Mouse (Mus musculus): ENCODE results near the gene Arl8a.
"Not testable (repeated sequence)": the region's sequence is repeated elsewhere in the genome, so short reads cannot be mapped to it uniquely, and the experiment has no call there.

Arl8a gene

GRCm38 (mm10) chr1:135146077-135146945, at the start of gene Arl8a:
Arl8a (plus strand) TSS chr1:135146824.
- DNase-seq (ENCODE audit: low read depth), result peak; percentile 51

GRCm38 (mm10) chr1:135097441-135097840, 49.2 kb upstream of the Arl8a start:
- no peak for DNase-seq (ENCODE audit: low read depth)

GRCm38 (mm10) chr1:135098441-135098840, 48.2 kb upstream of the Arl8a start:
- DNase-seq (ENCODE audit: low read depth), result no peak

- no peak for DNase-seq (ENCODE audit: low read depth)
Measured at GRCm38 (mm10) chr1:135100400-135100799, 46.2 kb upstream of the Arl8a start.

GRCm38 (mm10) chr1:135105124-135105523, 41.5 kb upstream of the Arl8a start, which contains the start of gene Lgr6:
Lgr6 (minus strand) TSS chr1:135105276.
- no peak for DNase-seq (ENCODE audit: low read depth)

- peak; percentile 79 for DNase-seq (ENCODE audit: low read depth)
Measured at GRCm38 (mm10) chr1:135105951-135106350, 40.7 kb upstream of the Arl8a start.

DNA sequence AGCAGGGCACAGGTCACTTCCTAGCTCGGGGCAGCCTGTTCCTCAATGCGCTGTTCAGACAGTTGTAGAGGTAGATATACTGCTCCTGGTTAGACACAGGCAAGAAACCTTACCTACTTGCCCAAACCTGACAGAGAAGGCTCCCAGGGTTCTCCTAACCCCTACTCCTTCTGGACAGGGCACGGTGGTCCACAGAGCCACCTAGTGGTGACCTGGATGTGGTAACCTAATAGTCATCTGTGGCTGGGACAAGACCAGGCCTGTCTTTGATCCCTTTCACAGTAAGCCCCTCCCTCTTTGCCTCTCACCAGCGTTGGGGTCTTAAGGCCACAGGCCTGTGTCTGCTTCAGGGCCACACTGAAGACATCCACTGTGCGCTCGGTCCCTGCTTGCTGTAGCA, 38.0 kb upstream of the Arl8a start:
- peak; percentile 69 for DNase-seq (ENCODE audit: low read depth)

- peak; percentile 66 for DNase-seq (ENCODE audit: low read depth)
Measured at GRCm38 (mm10) chr1:135110075-135110474, 36.5 kb upstream of the Arl8a start.

GRCm38 (mm10) chr1:135111271-135111670, 35.4 kb upstream of the Arl8a start:
- DNase-seq (ENCODE audit: low read depth), result not testable (repeated sequence)

- peak; percentile 78 for DNase-seq (ENCODE audit: low read depth)
Measured at GRCm38 (mm10) chr1:135112661-135113060, 34.0 kb upstream of the Arl8a start.

DNA sequence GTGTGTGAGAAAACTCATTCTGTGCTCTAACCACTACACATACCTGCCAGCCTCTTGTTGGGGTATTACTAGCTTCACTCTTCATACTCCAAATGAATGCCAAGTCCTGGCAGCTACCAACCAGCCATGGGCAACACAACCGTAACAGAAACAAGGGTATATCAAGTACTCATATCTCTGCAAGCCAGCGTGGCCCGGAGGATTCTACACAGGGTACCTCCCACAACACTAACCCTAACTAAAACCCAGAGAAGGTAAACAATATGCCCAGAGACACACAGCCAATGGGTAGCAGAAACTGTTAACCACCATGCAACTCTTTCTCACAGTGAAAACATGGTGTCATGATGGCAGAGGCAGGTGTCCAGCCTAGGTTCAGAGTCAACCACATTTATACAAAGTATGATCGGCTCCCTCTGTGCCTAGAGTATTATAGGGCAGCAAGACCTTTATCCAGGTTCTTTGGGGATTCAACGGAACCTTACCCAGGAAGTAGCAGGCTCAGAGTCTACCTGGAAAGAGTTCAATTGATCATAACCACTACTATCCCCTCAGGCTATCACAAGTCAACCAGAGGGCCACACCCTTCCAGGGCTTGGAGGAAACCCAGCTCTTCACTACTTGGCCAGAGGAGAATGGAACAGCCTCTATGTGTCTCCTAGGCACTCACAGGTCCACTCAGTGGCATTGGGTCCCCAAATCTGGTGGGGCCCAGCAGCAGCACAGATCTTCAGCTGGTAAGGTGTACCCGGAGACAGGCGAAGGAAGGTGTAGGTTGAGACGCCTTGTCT, 21.9 kb upstream of the Arl8a start:
- no peak for DNase-seq (ENCODE audit: low read depth)

- DNase-seq (ENCODE audit: low read depth), result no peak
Measured at GRCm38 (mm10) chr1:135125990-135126389, 20.6 kb upstream of the Arl8a start.

- no peak for DNase-seq (ENCODE audit: low read depth)
Measured at GRCm38 (mm10) chr1:135126443-135127027, 20.1 kb upstream of the Arl8a start.

DNA sequence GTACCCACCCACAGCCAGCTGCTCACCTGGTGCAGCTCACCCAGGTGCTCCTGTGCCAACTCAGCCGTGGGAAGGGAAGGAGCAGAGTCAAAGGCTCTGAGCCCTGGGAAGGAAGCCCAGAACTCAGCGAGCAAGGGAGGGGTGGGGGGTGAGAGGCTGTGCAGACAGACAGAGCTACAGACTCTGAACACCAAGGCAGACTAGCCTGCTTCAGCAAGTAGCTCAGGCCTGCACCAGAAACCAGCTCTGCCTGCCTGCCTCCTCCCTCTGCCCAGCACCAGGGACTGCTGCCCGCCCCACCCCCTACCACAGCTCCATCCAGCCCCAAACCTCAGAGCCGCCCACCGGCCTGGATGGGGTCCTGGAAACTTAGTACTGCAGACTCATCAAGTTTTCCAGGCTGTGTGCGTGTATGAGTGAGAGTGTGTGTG, 18.6 kb upstream of the Arl8a start:
- DNase-seq (ENCODE audit: low read depth), result no peak

DNA sequence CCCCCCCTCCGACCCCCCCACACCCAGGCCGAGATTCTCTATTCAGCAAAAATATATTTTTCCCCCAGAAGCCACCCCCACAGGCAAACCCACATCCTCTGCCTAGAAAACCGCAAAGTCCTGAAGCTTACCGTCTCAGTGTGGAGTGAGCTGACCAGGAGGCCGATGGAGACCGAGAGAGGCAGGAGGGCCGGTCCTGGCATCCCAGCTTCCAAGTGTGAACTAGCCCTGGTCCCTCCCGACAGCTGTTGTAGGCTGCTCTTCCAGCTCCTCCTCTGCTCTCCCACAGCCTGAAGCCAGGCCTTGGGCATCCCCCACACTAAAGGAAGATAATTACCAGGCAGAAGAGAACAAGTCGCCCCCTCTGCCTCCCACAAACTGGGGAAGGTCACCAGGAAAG, 17.6 kb upstream of the Arl8a start:
- peak; percentile 43 for DNase-seq (ENCODE audit: low read depth)

DNA sequence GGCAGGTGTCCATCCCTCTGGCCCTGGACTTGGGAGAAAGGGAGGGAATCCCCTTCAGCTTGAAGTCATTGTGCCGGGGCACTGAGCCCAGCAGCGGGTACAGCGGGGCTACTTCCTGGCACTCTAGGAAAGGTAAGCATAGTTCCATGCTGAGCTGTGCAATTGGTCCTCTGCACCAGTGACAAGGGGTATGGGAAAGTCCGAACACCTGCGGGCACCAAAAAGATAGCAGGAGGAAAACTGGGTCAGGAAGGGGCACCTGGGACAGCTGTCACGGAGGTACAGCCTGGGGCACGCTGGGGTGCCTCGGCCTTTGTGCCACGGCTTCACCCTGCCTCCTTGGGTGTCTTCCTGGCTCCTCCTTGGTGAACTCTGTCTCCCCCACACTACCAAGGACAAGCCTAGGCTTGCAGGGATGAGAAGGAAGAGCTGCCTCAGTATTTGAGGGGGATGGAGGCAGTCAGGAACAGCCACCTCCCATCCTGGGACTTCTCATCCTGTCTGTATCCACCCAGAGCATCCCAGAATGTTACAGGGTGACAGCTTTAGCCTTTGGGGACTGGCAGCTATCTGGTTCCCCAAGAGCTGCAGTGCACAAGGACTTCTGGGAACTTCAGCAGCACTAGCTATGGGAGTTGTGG, 17.0 kb upstream of the Arl8a start:
- DNase-seq (ENCODE audit: low read depth), result no peak

- DNase-seq (ENCODE audit: low read depth), result peak; percentile 90
Measured at GRCm38 (mm10) chr1:135130376-135131018, 16.1 kb upstream of the Arl8a start.

DNA sequence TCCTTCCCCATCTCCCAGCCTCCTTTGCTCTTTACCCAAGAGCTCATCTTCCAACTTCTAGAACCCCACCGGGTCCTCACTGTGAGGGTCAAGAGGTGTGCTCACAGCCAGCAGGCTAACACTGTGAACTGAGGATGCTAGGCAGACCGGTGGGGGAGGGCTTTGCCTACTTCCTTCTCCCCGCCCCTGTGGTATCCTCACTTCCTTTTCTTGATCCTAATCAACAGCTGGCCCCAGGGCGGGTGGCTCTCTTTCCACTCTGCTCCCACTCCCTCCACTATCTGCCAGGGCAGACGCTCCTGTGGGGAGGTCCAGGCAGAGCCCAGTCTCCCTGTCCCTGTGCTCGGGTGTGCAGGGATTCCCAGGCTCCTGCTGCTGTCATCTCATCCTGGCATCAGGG, 15.6 kb upstream of the Arl8a start:
- DNase-seq (ENCODE audit: low read depth), result peak; percentile 94

DNA sequence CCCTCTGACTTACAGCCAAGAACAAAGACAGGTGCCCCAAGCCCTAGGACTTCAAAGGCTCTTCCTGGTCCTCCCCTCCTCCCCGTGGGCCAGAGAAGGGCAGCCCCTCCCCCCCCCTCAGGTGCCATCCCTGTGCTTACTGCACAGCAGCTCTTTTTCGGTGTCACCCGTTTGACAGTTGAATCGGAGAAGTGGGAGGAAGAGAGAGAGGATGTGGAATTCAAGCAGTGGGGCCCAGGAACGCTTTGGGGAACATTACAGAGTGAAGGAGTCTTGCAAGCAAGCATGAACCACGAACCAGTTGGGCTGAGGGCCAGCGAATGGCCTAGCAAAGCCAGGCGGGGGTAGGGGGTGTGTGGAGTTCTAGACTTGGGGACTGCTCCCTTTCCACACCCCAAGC, 15.1 kb upstream of the Arl8a start:
- DNase-seq (ENCODE audit: low read depth), result peak; percentile 74

- peak; percentile 97 for DNase-seq (ENCODE audit: low read depth)
Measured at GRCm38 (mm10) chr1:135132473-135132872, 14.2 kb upstream of the Arl8a start, which contains the start of gene Ptpn7. Ptpn7 (plus strand) TSS chr1:135132700.

GRCm38 (mm10) chr1:135132893-135133369, 13.7 kb upstream of the Arl8a start:
- DNase-seq (ENCODE audit: low read depth), result peak; percentile 92

Measured in 416B (cell line).